22 mouse cellular contexts compared by ENCODE assay signal in the genomic region with DNA sequence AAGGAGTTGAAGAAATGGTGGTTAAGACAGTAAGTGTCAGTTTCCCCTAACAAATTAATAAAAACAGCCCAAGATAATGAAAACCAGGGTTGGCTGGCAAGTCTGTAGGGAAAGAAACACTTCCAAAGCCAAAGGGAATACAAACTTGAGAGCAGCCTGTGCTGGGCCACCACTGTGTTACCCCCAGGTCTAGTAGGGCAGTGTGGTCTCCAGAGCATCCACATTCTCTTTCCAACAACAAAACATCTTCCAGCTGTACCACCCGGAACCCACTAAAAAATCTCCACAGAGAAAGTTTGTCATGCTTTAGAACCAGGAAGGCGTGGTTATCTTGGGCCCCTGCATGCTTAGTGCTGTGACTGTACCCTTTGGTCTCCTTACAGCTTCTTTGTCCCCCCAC.
DNase-seq lines count a peak whose midpoint lies in the region; ATAC-seq lines count a peak whose summit lies in the region.
"Had no signal": no experiment of that assay in that cellular context is flagged by ENCODE, and none has a peak within 500 bp of the region (broad histone marks: within the 10 kb centered on the region; RNA-seq: fewer than 3 reads in every experiment).

No protein-coding gene starts in this region.

- H3K4me2 ChIP-seq in embryonic facial prominence, embryonic 13.5 days: no peak overlapping the region
- H3K4me2 ChIP-seq in embryonic facial prominence, embryonic 14.5 days (ENCODE audit: low read depth, low read length): no peak overlapping the region
- H3K4me2 ChIP-seq in embryonic facial prominence, embryonic 15.5 days (replicated peaks): no peak overlapping the region

- peak overlapping the region; percentile 74 for H3K27ac ChIP-seq in embryonic facial prominence, embryonic 13.5 days
- no peak overlapping the region for H3K27ac ChIP-seq in embryonic facial prominence, embryonic 10.5 days (replicated peaks)
- H3K27ac ChIP-seq in embryonic facial prominence, embryonic 14.5 days (replicated peaks; ENCODE audit: low read depth, low read length): no peak overlapping the region
- H3K27ac ChIP-seq in embryonic facial prominence, embryonic 15.5 days (replicated peaks): peak overlapping the region; percentile 68

- H3K4me1 ChIP-seq in embryonic facial prominence, embryonic 13.5 days: peaks cover 6% of the 10 kb centered on the region
- H3K4me1 ChIP-seq in embryonic facial prominence, embryonic 10.5 days: peaks cover 4% of the 10 kb centered on the region; the same call in 1 of the 2 replicates
- no peaks in the 10 kb centered on the region for H3K4me1 ChIP-seq in embryonic facial prominence, embryonic 14.5 days (ENCODE audit: control insufficient read depth, insufficient read depth, low read length)
- no peaks in the 10 kb centered on the region; the same call in none of the 2 replicates for H3K4me1 ChIP-seq in embryonic facial prominence, embryonic 15.5 days

- H3K27me3 ChIP-seq in embryonic facial prominence, embryonic 13.5 days: no peaks in the 10 kb centered on the region
- H3K27me3 ChIP-seq in embryonic facial prominence, embryonic 10.5 days (replicated peaks; ENCODE audit: low read depth, poor library complexity, severe bottlenecking): no peaks in the 10 kb centered on the region
- no peaks in the 10 kb centered on the region for H3K27me3 ChIP-seq in embryonic facial prominence, embryonic 14.5 days (replicated peaks; ENCODE audit: control insufficient read depth, insufficient read depth, low read length)
- H3K27me3 ChIP-seq in embryonic facial prominence, embryonic 15.5 days: no peaks in the 10 kb centered on the region
- H3K27me3 ChIP-seq: CH12.LX, Patski had no signal

- no peaks in the 10 kb centered on the region for H3K36me3 ChIP-seq in embryonic facial prominence, embryonic 13.5 days
- H3K36me3 ChIP-seq in embryonic facial prominence, embryonic 10.5 days (replicated peaks): no peaks in the 10 kb centered on the region
- no peaks in the 10 kb centered on the region for H3K36me3 ChIP-seq in embryonic facial prominence, embryonic 14.5 days (ENCODE audit: control insufficient read depth, insufficient read depth, low read length)
- H3K36me3 ChIP-seq in embryonic facial prominence, embryonic 15.5 days: no peaks in the 10 kb centered on the region
- H3K36me3 ChIP-seq: G1E had no signal

- no peak overlapping the region for H3K4me3 ChIP-seq in embryonic facial prominence, embryonic 13.5 days
- no peak overlapping the region for H3K4me3 ChIP-seq in embryonic facial prominence, embryonic 10.5 days
- no peak overlapping the region for H3K4me3 ChIP-seq in embryonic facial prominence, embryonic 14.5 days (ENCODE audit: low read depth, low read length)
- H3K4me3 ChIP-seq in embryonic facial prominence, embryonic 15.5 days (replicated peaks): no peak overlapping the region

- ATAC-seq in embryonic facial prominence, embryonic 13.5 days (ENCODE audit: insufficient number of reproducible peaks, insufficient read depth, low FRiP score, low TSS enrichment, low read depth): no peak
- ATAC-seq in embryonic facial prominence, embryonic 14.5 days (ENCODE audit: low read depth): no peak
- ATAC-seq in embryonic facial prominence, embryonic 15.5 days (ENCODE audit: insufficient number of reproducible peaks, low FRiP score, low TSS enrichment, low read depth): peak; percentile 75
- ATAC-seq: activated CD4-positive, CD25-positive, alpha-beta regulatory T cell, adult 4 months; CD4-positive, CD25-positive, alpha-beta regulatory T cell, adult 4 months; Patski had no signal

- no peaks in the 10 kb centered on the region for H3K9me3 ChIP-seq in embryonic facial prominence, embryonic 13.5 days
- H3K9me3 ChIP-seq in embryonic facial prominence, embryonic 10.5 days: no peaks in the 10 kb centered on the region
- no peaks in the 10 kb centered on the region for H3K9me3 ChIP-seq in embryonic facial prominence, embryonic 14.5 days (ENCODE audit: control insufficient read depth, low read length)
- H3K9me3 ChIP-seq in embryonic facial prominence, embryonic 15.5 days (replicated peaks): no peaks in the 10 kb centered on the region

- DNase-seq in embryonic facial prominence, embryonic 10.5 days (ENCODE audit: low spot score): no peak
- DNase-seq in heart, adult 11 months: peak; percentile 72
- DNase-seq in heart, adult 8-10 months (ENCODE audit: low spot score): no peak
- DNase-seq in embryonic facial prominence, embryonic 14.5 days (ENCODE audit: low spot score): peak; percentile 40
- no peak for DNase-seq in lung, postnatal 14 days
- DNase-seq in embryo, embryonic 11 days: no peak
- DNase-seq: adrenal gland, adult 2 months; adrenal gland, adult 8-10 months; adrenal gland, postnatal 10 days; adrenal gland, postnatal 14 days; adrenal gland, postnatal 25 days; adrenal gland, postnatal 36 days; B cell, adult 2 months; cerebellum, adult 11 months; cerebellum, adult 11-12 months had no signal

- no peak overlapping the region for H3K9ac ChIP-seq in embryonic facial prominence, embryonic 13.5 days
- H3K9ac ChIP-seq in embryonic facial prominence, embryonic 14.5 days (ENCODE audit: low read depth, low read length): no peak overlapping the region
- no peak overlapping the region for H3K9ac ChIP-seq in embryonic facial prominence, embryonic 15.5 days

- WGBS in embryonic facial prominence, embryonic 13.5 days: 62% methylated on average over 2 of the region's 2 CpGs
- WGBS in embryonic facial prominence, embryonic 10.5 days: 84% methylated on average over 2 of the region's 2 CpGs
- WGBS in embryonic facial prominence, embryonic 14.5 days: 63% methylated on average over 2 of the region's 2 CpGs
- WGBS in embryonic facial prominence, embryonic 15.5 days: 51% methylated on average over 2 of the region's 2 CpGs

Comparison
In these comparisons a context has a peak if more than half of its experiments do, and no peak if none do; other contexts are left out.
1. H3K27ac ChIP-seq: peak in embryonic facial prominence, embryonic 13.5 days (single experiment) and embryonic facial prominence, embryonic 15.5 days (single experiment); none in embryonic facial prominence, embryonic 10.5 days (single experiment) and embryonic facial prominence, embryonic 14.5 days (single experiment).
2. DNase-seq: peak in heart, adult 11 months (single experiment) and embryonic facial prominence, embryonic 14.5 days (single experiment); none in embryonic facial prominence, embryonic 10.5 days (single experiment), heart, adult 8-10 months (single experiment), lung, postnatal 14 days (single experiment) and embryo, embryonic 11 days (single experiment).